9 mouse cellular contexts compared by ENCODE assay signal in the genomic region with DNA sequence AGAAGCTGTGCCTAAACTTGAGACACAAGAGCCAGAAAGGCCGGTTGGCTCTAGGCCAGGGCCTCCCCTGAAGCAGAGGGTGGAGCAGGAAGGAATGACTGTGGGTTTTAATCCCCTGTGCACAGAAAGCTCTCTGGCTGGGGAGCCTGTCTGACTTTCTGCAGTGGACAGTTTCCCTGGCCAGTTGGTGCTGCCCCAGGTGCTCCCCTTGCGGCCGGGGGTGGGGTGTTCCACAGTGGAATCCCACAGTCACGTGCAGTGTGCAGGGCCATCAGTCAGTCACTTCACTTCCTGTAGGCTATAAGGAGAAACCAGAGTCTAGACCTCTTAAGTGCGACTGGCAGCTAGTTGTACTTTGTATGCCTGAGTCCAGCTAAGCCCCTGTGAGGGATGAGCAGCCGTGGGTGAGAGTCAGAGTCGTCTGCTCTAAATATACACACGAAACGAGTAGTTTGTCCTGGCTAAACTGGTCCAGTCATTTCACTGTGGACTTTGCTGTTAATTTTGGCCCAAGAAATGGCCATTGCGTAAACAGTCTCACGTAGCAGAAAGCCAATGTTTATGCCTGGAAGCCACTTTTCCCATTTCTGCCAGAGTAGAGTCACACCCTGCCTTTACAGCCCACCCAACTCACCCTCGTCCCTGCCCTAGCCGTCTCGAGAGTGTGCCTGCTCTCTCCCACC. TPM values are rescaled to one million over a fixed set of nuclear protein-coding genes. Genes with fewer than 3 reads are reported as not detected.
A peak's percentile ranks its signal among the peaks of the same experiment; 100 is the strongest.
DNase-seq lines count a peak whose midpoint lies in the region; ATAC-seq lines count a peak whose summit lies in the region.
"Had no signal": no experiment of that assay in that cellular context is flagged by ENCODE, and none has a peak within 500 bp of the region (broad histone marks: within the 10 kb centered on the region; RNA-seq: fewer than 3 reads in every experiment).

No protein-coding gene starts in this region.

- no peaks in the 10 kb centered on the region for H3K9me3 ChIP-seq in intestine, embryonic 16.5 days (ENCODE audit: control insufficient read depth, low read length)

- H3K9ac ChIP-seq in intestine, embryonic 16.5 days (ENCODE audit: low read depth, low read length): no peak overlapping the region
- H3K9ac ChIP-seq: liver, embryonic 14.5 days had no signal

- intact Hi-C loops in gastrocnemius, postnatal 14 days (cut with DNase I; ENCODE audit: low total_unique reads): no loop called here

- H3K4me1 ChIP-seq in intestine, embryonic 16.5 days (ENCODE audit: control insufficient read depth, insufficient read depth, low read length): peaks cover 9% of the 10 kb centered on the region; the same call in 1 of the 2 replicates

- DNase-seq in cerebellum, postnatal 14 days: peak; percentile 17 to 42
- DNase-seq in cerebellum, adult 11-12 months: no peak
- DNase-seq in right cerebral cortex, postnatal 14 days: peak; percentile 40
- no peak for DNase-seq in right cerebral cortex, postnatal 36 days (ENCODE audit: low spot score in 2 of 2)
- peak; percentile 61 for DNase-seq in gastrocnemius, postnatal 14 days
- peak; percentile 48 to 65 for DNase-seq in lung, postnatal 4 days
- DNase-seq in embryo, embryonic 9.5 days (ENCODE audit: extremely low spot score): no peak

- no peaks in the 10 kb centered on the region for H3K36me3 ChIP-seq in intestine, embryonic 16.5 days (ENCODE audit: control insufficient read depth, insufficient read depth, low read length)

- WGBS in intestine, embryonic 16.5 days: 34% methylated on average over 14 of the region's 14 CpGs

- H3K4me2 ChIP-seq in intestine, embryonic 16.5 days (ENCODE audit: low read depth, low read length): no peak overlapping the region

- peak overlapping the region; percentile 52; the same call in 1 of the 2 replicates for H3K27ac ChIP-seq in intestine, embryonic 16.5 days (ENCODE audit: low read length)
- H3K27ac ChIP-seq: liver, embryonic 14.5 days had no signal

- no peak overlapping the region for H3K4me3 ChIP-seq in intestine, embryonic 16.5 days (ENCODE audit: low read length)

- no peaks in the 10 kb centered on the region for H3K27me3 ChIP-seq in intestine, embryonic 16.5 days (replicated peaks; ENCODE audit: control insufficient read depth, insufficient read depth, low read length)

- ATAC-seq in intestine, embryonic 16.5 days: peak; percentile 65

RNA-seq across cellular contexts. Expression of a gene that starts 38.8 kb away (rescaled TPM):
- under 1 TPM; 0.51 to 0.78 TPM for total RNA-seq in gastrocnemius, postnatal 14 days (2021)
- polyA plus RNA-seq in intestine, embryonic 16.5 days (2015; fragmentation: Nextera tagmentation; extraction: Ambion mirVana): not detected in 2 replicates
- polyA plus RNA-seq: liver, embryonic 14.5 days had no signal

Comparison
In these comparisons a context has a peak if more than half of its experiments do, and no peak if none do; other contexts are left out.
1. DNase-seq: peak in cerebellum, postnatal 14 days (2 of 2), right cerebral cortex, postnatal 14 days (single experiment), gastrocnemius, postnatal 14 days (single experiment) and lung, postnatal 4 days (2 of 2); none in cerebellum, adult 11-12 months (single experiment), right cerebral cortex, postnatal 36 days (0 of 2) and embryo, embryonic 9.5 days (single experiment).